Mouse (Mus musculus) embryo, embryonic 10.5 days (tissue): ENCODE data around the gene Kcng3.

ENCODE experiments used
- DNase-seq: peaks from one replicate; pipeline ENCODE4 v3.0.0-alpha.2; 2015; ENCODE audit warnings: low spot score

Gene Kcng3

DNA sequence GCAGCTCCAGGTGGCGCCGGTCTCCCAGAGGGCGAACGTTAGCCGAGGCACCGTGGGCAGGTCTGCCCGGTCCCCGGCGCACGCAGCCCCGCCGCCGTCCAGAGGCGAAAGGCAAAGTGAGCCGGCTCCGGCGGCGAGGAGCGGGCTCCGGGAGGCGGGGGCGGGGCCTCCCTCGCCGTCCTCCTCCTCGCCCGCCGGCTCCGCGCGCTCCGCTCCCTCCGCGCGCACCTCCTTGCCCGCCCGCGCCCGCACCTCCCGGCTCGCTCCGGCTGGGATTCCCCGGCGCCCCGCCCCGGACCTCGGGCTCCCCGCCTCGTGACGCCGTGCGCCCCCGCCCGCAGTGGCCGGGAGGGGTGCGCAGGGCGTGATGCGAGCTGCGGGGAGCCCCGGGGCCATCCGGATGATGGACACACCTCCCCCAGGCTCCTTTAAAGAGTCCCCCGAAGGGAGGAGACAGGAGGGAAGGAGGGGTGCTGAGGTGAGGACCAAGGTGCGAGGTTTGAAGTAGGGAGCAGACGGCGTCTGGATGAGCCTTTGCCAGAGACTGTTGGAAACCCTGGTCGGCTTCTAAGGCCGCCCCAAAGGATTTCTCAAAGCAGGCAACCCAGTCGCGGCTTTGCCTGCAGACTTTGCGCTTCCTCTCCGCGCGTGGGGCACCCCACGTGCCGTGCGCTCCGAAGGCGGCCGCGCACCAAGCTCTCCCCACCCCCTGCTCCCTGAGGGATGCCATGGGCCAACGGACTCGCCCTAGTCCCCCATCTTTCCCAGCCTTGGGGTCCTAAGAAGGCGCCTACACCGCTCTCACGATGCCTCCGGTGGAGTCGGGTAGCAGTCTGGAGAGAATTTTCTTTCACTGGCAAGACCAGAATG, at the start of gene Kcng3:
TSS of gene Kcng3 (minus strand) at position 113 of the 870 bp plus-strand sequence.
- DNase-seq = peak; percentile 52

DNA sequence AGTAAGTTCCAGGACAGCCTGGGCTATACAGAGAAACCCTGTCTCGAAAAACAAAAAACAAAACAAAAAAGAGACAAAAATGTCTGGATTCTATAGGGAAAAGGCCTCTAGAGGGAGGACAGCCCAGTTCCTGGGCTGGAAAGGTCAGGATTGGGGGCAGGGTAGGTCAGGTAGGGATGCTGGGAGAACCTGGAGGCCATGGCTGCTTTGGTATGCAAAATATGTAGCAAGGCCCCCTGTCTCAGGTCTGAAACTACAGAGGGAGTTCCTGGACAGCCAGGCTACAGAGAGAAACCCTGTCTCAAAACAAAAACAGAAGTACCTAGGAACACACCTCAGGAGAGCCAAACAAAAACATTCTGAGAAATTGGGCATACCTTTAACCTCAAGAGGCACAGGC, 45.7 kb upstream of the Kcng3 start:
- no peak for DNase-seq

DNA sequence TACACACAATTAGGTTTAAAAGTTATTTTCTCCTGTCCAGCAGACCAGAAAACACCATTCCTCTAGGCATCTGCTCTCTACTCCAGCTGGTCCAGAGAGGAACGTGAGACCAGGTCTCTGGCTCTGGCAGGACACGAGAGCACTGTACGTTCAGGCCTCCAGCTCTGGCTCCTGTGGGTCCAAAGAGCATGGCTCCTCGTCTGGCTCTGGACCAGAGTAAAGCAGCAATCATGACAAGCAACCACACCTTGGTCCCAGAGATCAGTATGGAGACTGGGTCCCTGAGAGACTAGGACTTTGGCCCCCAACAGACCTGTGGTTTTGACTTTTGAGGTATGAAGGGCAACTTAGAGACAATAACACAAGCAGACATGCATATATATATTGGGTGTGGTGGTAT, 41.0 kb upstream of the Kcng3 start:
- no peak for DNase-seq

DNA sequence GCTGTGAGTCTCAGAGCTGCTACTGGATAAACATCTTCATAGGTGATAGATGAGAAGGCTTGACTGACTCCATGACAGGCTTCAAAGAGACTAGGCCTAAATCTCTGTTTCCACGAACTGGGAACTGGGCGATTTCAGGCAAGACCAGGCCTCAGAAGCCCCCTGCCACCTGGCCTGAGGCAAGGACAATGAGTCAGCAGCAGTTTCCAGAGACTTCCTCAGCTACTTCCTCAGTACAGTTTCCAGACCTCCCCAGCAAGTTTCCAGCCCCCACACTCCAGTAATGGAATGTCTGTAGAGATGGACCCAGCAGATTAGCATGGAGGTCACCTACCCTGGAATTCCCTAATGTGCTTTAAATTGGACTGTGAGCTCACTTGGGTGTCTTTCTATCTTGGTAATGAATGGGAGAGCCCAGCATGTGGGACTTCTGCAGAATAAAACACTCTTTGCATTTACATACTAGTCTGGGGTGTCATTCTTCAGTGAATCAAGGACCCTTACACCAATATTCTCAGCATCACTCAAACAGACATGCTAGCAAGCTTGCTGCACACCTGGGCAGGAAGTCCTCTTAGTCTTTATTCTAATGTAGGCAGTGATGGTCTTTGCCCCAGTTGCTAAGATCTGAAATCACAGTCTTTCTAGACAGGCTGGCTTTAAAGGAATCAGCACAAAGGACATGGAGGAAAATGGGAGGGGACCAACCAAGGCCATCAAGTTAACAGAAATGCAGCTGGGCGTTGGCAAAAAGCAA, 36.4 kb upstream of the Kcng3 start:
- DNase-seq = no peak

DNA sequence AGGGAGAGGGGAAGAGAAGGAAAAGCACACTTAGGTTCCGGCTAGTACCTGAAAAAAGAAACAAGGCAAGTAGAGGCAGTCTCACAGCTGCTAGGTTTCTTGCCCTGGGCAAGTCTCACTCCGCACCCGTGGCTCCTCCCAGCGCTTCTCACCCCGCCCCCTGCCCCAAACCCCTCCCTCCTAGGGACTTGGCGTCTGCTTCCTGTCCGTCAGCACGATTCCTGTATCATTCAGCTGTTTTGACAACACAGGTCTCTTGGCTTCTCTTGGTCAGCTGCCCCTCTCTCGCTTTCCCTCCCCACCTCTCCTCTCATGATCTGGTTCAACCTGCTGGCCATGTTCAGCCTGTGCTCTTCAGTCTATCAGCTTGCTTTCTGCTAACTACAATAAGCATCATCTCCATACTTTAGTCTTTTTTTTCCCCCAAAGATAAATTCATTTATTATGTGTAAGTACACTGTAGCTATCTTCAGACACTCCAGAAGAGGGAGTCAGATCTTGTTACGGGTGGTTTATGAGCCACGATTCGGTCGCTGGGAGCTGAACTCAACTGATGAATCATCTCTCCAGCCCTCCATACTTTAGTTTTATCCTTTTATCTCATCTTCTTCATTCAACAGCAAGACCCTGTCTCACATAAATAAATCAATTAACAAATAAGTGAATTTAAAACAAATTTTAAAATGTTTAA, 35.0 kb upstream of the Kcng3 start:
- DNase-seq = no peak

DNA sequence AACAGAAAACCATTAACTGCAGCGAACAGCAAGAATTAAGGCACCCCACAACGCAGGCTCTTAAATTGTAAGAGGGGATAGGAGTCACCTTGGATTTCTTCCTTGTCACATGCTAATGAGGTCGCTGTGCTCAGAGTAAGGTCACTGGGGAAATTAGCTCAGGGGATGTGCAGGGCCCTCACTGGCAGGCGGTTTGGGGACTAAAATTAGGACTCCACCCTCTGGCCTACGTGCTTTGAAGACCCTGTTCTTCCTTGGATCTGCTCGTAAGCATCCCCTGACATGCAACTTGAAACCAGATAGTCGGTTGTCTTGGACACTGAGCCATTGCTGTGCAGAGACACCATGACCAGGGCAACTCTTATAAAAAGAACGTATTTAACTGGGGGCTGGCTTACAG, 33.1 kb upstream of the Kcng3 start:
- DNase-seq = no peak

DNA sequence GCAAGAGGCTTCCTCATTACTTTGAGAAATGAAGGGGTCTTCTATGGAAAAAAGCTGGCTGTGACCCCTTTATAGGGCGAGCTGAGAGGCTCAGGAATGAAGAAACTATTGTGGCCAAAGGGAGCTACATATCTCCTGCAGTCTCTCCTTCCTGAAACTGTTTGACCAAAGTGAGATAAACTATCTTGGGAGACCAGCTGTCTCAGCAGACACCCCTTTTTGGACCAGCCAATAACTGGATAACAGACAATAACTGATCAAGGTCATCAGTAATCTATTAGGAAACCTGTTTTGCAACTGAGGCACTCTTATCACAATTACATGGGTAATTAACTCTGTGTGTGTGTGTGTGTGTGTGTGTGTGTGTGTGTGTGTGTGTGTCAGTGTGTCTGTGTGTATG, 27.2 kb upstream of the Kcng3 start:
- DNase-seq = no peak

DNA sequence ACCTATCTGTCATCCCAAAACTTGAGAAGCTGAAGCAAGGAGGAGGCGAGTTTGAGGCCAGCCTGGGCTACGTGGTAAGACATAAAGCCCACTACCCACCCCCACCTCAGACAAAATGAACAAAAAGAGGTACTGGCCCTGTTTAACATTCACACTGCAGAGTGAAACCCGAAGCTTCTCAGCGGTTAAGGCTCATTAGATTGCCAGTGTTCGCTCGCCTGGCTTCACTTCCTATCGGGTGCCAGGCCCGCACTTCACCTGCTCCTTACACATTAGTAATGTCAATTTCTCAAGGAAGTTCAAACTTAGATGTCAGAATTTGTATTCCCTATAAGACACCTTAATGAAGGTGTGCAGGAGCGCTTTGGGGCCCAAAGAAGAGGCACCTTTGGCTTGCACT, 25.7 kb upstream of the Kcng3 start:
- DNase-seq = no peak

DNA sequence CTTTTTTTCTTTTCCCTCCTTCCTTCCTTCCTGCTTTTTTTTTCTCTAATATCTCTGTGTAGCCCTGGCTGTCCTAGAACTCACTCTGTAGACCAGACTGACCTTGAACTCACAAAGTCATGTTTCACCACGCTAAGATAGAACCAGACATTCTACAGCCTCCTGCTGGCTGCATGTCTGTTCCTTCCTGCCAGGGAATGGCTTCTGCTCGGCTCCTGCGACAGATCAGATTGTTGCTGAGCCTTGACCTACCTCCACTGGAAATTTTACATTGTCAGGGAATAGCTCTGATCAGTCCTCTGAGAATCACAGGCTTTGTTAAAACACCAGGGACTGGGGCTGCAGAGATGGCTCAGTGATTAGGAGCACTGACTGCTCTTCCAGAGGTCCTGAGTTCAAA, 24.0 kb upstream of the Kcng3 start:
- no peak for DNase-seq

DNA sequence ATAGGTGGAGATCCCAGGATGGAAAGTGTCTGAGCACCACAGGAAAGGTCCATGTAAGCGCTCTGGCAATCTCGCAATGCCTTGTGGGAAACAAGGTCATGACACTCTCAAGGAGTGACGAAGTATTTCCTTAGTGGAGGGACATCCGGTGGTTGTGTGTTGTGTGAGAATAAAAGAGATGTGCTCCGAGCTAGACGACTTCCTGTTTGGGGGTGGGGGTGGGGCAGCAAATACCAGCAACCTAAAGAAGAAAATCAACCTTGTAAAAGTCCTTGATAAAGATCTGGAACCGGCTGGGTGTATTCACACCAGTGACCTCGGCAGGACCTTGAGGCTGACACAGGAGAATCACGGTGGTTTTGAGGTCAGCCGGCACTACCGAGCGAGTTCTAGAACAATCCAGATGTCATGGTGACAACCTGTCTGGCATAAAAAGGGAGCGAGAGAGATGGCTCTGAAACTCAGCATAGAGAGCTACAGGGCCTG, 23.0 kb upstream of the Kcng3 start:
- no peak for DNase-seq

DNA sequence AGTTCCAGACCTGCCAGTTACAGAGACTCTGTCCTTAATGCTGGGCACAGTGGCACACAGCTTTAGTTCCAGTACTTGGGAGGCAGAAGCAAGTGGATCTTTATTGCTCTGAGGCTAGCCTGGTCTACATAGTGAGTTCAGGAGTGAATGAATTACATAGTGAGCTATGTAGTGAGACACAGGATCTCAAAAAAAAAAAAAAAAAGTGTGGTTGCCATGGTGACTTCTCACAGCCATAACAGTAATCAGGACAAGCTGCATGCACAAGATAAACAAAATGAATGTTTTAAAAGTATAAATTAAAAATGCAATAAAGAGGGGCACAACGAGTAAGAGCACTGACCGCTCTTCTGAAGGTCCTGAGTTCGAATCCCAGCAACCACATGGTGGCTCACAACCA, 21.9 kb upstream of the Kcng3 start:
- DNase-seq = no peak

DNA sequence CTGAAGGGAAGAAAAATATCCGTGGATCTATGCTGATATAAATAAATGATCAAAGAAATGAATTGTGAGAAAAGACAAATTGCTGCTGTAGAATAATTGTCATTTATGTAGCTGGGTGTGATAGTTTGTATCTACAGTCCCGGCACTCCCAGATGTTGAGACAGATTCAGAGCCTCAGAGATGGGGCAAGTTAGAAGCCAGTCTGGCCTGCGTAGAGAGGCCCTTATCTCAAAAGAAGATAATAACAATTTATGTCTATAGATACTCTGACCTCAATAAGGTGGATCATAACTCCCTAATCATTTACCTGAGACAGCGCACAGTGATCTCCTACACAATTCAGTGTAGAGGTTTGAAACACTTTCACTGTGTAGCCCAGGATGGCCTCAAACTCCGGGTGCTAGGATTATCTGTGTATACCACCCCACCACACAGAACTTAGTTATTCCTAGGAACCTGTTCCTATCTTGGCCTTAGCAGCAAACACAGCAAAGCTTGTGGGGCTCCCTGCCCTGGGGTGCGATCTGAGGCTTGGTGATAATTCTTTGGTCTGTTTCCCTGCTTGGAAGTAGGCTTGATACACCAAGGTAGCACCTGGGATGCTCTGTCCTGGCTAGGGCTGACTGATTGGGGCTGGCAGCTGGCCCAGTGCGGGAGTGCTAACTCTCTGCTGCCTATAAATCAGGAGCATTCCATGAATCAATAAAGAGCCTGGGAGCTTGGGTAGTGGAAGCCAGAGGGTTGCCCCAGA, 19.4 kb upstream of the Kcng3 start:
- DNase-seq = no peak

DNA sequence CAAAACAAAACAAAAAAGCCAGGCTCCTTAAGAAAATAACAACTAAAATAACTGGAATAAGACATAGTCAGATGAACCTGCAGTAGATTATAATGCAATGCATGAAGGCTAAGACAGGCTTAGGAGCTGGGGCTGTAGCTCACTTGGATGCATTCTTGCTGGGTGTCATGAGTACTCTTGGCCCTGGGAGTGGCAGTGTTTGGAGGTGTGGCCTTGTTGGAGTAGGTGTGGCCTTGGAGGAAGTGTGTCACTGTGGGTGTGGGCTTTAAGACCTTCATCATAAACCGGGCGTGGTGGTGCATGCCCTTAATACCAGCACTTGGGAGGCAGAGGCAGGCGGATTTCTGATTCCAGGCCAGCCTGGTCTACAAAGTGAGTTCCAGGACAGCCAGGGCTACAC, 18.3 kb upstream of the Kcng3 start:
- no peak for DNase-seq

DNA sequence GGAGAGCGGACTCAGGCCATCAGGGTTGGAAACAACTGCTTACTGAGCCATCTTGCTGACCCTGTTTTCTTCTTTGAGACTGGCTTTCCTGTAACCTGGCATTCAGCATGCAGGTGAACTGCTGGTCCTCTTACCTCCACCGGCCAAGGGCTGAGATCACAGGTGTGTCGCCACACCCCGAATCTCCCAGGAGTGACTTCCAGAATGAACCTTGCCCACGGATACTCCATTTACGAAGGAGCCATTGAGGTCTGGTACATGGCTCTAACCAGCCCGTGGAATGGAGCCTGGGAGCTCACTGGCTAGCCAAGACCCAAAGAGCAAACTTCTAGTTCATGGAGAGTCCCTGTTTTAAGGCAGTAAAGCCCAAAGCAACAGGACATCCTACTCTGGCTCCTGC, 15.7 kb upstream of the Kcng3 start:
- no peak for DNase-seq

DNA sequence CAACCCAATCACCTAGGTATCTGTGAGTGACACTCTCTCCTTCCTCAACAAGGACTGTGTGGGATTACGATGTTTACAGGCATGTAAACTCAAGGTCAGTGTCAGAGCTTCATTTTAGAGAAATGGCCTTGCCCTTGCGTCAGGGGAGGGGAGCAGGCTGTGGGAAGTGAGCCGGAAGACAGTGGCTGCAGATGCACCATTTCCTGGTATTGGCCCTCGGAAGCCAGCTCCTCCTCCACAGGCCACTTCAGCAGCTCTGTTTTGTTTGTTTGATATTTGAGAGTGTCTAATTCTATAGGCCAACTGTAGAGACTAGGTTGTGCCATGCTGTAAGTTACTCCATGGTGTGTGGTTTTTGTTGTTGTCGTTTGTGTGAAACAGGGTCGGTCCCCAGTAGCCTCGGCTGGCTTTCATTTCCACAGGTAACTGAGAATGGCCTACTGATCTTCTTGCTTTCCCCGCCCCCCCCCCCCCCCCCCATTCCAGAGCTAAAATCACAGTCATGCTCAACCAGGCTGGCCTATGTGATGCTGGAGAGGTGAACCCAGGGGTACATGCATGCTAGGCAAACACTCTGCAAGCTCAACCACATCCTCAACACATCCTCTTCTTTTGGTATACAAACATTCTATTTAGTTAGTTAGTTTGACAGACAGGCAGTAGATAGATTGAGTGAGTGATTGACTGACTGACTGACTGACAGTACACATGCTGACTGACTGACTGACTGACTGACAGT, 14.9 kb upstream of the Kcng3 start:
- no peak for DNase-seq

DNA sequence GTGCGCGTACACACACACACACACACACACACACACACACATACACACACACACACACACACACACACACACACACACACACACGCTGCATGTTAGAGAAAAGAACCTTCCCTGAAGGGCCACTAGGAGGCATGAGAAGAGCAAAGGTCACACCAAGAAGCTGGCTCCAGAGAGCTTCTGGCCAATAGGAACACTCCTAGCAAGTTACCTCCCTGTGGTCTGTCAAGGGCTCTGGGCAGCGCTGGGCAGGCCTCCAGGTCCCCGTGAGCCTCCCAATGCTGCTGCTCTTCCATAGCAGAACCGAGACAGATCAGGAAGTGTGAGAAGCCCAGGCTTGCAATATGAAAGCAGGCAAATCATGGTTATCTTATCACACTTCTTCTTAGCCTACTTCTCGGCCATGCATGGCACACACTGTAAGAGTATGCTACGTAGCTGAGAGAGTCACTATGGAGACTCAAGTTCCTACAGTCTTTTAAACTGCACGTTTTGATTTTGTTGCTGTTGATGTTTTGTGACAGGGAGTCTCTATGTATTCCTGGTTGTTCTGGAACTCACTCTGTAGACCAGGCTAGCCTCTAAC, 13.6 kb upstream of the Kcng3 start:
- DNase-seq = no peak

DNA sequence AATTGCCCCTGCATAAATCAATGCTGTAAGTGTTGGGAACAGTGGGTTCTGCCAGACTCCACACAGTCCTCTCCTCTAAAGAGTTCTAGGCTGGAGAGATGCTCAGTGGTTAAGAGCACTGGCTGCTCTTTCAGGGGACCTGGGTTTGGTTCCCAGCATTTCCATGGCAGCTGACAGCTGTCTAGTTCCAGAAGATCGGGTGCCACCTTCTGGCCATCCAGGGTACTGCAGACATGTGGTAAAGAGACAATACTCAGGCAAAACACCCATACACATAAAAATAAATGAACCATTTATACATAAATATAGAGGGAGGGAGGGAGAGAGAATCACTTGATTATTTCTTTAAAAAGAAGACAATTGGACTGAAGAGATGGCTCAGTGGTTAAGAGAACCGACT, 5.7 kb upstream of the Kcng3 start:
- DNase-seq = no peak

DNA sequence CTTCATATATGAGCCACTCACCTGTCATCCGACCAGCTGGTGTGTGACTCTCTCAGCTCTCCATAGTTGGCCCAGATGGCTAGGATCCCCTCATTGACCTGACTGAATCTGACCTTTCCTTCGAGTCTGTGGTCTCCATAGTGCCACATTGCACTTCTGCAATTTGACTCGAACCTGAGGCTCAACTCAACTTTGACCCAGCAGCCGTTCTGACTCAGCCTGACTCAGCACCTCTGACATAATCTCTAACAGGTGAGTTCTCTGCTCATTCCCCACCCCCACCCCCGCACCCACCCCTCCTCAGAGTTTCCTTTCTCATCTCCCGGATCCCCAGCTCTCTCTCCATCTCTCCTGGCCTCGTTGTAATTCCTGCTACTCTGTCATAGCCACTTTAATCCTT, 4.7 kb upstream of the Kcng3 start:
- no peak for DNase-seq

DNA sequence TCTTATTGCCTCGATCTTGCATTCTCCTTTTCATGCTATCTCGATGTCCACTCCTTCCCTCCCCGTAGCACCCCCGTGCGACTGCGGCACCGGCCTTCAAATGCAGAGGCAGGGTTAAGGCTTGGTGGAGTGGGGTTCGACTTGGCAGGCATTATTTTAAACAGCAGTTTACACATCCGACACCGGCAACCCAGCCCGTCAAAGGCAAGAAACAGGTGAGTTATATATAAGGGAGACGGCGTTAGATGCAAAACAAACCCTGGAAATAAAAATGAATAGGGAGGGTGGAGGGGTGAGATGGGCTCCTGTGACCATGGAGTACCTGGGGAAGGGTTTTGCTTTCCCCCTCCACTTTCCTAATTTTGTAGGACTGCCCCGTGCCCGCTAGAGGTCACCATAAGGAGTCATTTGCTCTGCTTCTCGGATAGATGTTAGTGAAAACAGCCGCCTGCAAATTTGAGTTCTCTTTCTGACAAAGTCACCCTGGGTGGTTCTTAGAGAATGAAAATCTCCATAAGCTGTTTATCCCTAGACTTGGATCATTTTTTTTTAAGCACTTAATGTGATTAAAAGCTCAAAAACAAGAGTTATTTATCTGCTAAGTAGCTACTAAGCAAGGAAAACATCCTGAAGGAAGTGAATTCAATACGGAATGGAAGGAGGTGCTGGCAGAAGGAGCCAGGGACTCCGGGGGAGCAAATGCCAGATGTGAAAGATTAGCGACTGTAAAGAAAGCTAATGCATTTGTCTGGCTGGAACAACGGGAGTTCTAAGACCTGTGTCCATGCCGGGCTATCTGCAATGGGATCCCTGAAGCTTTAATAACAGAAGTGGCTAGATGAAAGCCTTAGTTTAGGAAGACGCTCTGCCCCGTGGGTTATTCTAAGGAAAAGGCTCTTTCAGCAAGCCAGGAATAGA, 1.2 kb upstream of the Kcng3 start:
- peak; percentile 89 for DNase-seq
